Mouse (Mus musculus) layer of hippocampus, postnatal 36 days (tissue): ENCODE measurements around the gene Jmjd1c. TPM values are rescaled to one million over a fixed set of nuclear protein-coding genes. Genes with fewer than 3 reads are reported as not detected.

Source experiments
- total RNA-seq, 2 experiments: library from RNA; stranded (reverse); gene quantifications; 2 replicates each; pipeline ENCODE4 v1.2.3; 2021

Jmjd1c gene
- total RNA-seq, 2 experiments from 2014 or later: 103 to 110 TPM

Other genes with a start within 250 kb of the Jmjd1c start
- gene Reep3, start 820 bp downstream of the Jmjd1c start, total RNA-seq: 10 to 100 TPM; 20.2 to 24.1 TPM
- gene Nrbf2, start 189.2 kb downstream of the Jmjd1c start, total RNA-seq: 10 to 100 TPM; 21.8 to 22.5 TPM